Mouse (Mus musculus): ENCODE results near the gene Pigl.
"Not testable (repeated sequence)": the region's sequence is repeated elsewhere in the genome, so short reads cannot be mapped to it uniquely, and the experiment has no call there.

Gene Pigl

GRCm38 (mm10) chr11:62458276-62458724, at the start of gene Pigl, which contains the start of gene Ncor1:
Gene Pigl (plus strand): TSS chr11:62458460.
Gene Ncor1 (minus strand): TSS chr11:62458541.
- peak; percentile 88 for DNase-seq

- DNase-seq, result no peak
Observed at GRCm38 (mm10) chr11:62408848-62409247, 49.4 kb upstream of the Pigl start.

- DNase-seq, result no peak
Observed at GRCm38 (mm10) chr11:62409611-62410010, 48.6 kb upstream of the Pigl start.

- no peak for DNase-seq
Observed at GRCm38 (mm10) chr11:62415026-62415425, 43.2 kb upstream of the Pigl start.

- DNase-seq, result no peak
Observed at GRCm38 (mm10) chr11:62424525-62424924, 33.7 kb upstream of the Pigl start.

GRCm38 (mm10) chr11:62426266-62426665, 32.0 kb upstream of the Pigl start:
- no peak for DNase-seq

GRCm38 (mm10) chr11:62427105-62427504, 31.2 kb upstream of the Pigl start:
- no peak for DNase-seq

- DNase-seq, result no peak
Observed at GRCm38 (mm10) chr11:62432211-62432610, 26.0 kb upstream of the Pigl start.

GRCm38 (mm10) chr11:62440670-62441315, 17.5 kb upstream of the Pigl start:
- no peak for DNase-seq

- no peak for DNase-seq
Observed at GRCm38 (mm10) chr11:62445799-62446198, 12.5 kb upstream of the Pigl start.

GRCm38 (mm10) chr11:62448971-62449370, 9.3 kb upstream of the Pigl start:
- no peak for DNase-seq

- DNase-seq, result no peak
Observed at GRCm38 (mm10) chr11:62455193-62455592, 3.1 kb upstream of the Pigl start.

- DNase-seq, result no peak
Observed at GRCm38 (mm10) chr11:62456021-62456482, 2.2 kb upstream of the Pigl start.

GRCm38 (mm10) chr11:62456483-62457172, 1.6 kb upstream of the Pigl start:
- DNase-seq, result peak; percentile 74

GRCm38 (mm10) chr11:62457241-62457890, 894 bp upstream of the Pigl start:
- DNase-seq, result peak; percentile 90

- no peak for DNase-seq
Observed at GRCm38 (mm10) chr11:62457891-62458270, 379 bp upstream of the Pigl start.

GRCm38 (mm10) chr11:62458780-62459179, 520 bp downstream of the Pigl start:
- no peak for DNase-seq

GRCm38 (mm10) chr11:62462529-62462928, 4.3 kb downstream of the Pigl start:
- not testable (repeated sequence) for DNase-seq

- DNase-seq, result no peak
Observed at GRCm38 (mm10) chr11:62463225-62463915, 5.1 kb downstream of the Pigl start.

GRCm38 (mm10) chr11:62464696-62465095, 6.4 kb downstream of the Pigl start:
- DNase-seq, result no peak

- DNase-seq, result no peak
Observed at GRCm38 (mm10) chr11:62465849-62466248, 7.6 kb downstream of the Pigl start.

GRCm38 (mm10) chr11:62466546-62466945, 8.3 kb downstream of the Pigl start:
- DNase-seq, result no peak

GRCm38 (mm10) chr11:62467289-62467688, 9.0 kb downstream of the Pigl start:
- not testable (repeated sequence) for DNase-seq

Measured in kidney, adult 18-20 months (tissue).